Mouse (Mus musculus): Measurements from ENCODE around the gene Poll. TPM values are rescaled to one million over a fixed set of nuclear protein-coding genes. Genes with fewer than 3 reads are reported as not detected.

Poll gene
- total and polyA plus RNA-seq, 2 experiments from 2014 or later, result 11.1 to 17.3 TPM

DNA sequence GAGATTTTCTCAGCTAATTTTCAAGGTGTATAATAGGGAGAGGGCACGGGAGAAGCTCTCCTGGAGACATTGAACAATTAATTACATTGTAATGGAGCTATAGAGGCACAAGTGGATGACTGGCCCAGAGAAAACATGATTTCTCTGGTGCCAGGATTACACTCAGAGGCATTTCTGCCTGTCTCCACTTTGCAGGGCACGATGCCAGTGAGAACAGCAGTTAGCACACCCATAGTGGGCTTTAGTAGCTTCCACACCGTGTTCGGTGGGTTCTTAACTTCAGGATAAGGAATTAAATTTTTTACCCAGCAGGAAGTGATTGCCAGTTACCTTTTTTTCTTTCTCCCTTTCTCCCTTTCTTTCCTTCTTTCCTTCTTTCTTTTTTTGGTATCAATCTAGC lies 48.9 kb downstream of the Poll start:
- TF ChIP-seq CTCF (IDR thresholded peaks at IDR 0.05; ENCODE audit: low read depth), result no peak
- DNase-seq (ENCODE audit: low spot score) (peak; percentile 58), ATAC-seq (no peak)
- Histone ChIP-seq H3K4me1 (ENCODE audit: insufficient read depth, low read length) (no peaks in the 10 kb centered on the region), H3K9me3 (ENCODE audit: low read length) (no peaks in the 10 kb centered on the region), H3K4me3 (ENCODE audit: low read length) (no peak overlapping the region), H3K9ac (replicated peaks; ENCODE audit: low read length) (no peak overlapping the region), H3K4me2 (ENCODE audit: low read depth, low read length) (no peak overlapping the region), H3K27ac (no peak overlapping the region), H3K36me3 (ENCODE audit: insufficient read depth, low read length) (peaks cover 25% of the 10 kb centered on the region), H3K27me3 (ENCODE audit: insufficient read depth, low read length) (no peaks in the 10 kb centered on the region)
- WGBS, result 37% methylated on average over 4 of the region's 4 CpGs

- TF ChIP-seq CTCF (IDR thresholded peaks at IDR 0.05; ENCODE audit: low read depth), result no peak
- 78% methylated on average over 3 of the region's 3 CpGs for WGBS
Observed at GRCm38 (mm10) chr19:45510680-45511079, 49.7 kb downstream of the Poll start.

GRCm38 (mm10) chr19:45507531-45507930 lies 52.8 kb downstream of the Poll start:
- no peaks in the 10 kb centered on the region for H3K27me3 ChIP-seq (ENCODE audit: insufficient read depth, low read length)
- ATAC-seq (no peak), DNase-seq (ENCODE audit: low spot score) (peak; percentile 32)
- no peak overlapping the region for H3K9ac ChIP-seq (replicated peaks; ENCODE audit: low read length)
- no peak overlapping the region for H3K4me2 ChIP-seq (ENCODE audit: low read depth, low read length)
- WGBS, result 69% methylated on average over 19 of the region's 19 CpGs
- H3K4me1 ChIP-seq (ENCODE audit: insufficient read depth, low read length), result no peaks in the 10 kb centered on the region
- H3K9me3 ChIP-seq (ENCODE audit: low read length), result no peaks in the 10 kb centered on the region
- no peaks in the 10 kb centered on the region; the same call in 1 of the 2 replicates for H3K36me3 ChIP-seq (ENCODE audit: insufficient read depth, low read length)
- no peak overlapping the region for H3K27ac ChIP-seq
- no peak overlapping the region for H3K4me3 ChIP-seq (ENCODE audit: low read length)
- no peak for TF ChIP-seq CTCF (IDR thresholded peaks at IDR 0.05; ENCODE audit: low read depth)

More at GRCm38 (mm10) chr19:45510680-45511079, 49.7 kb downstream of the Poll start:
- DNase-seq (ENCODE audit: low spot score) (no peak), ATAC-seq (no peak)
- Histone ChIP-seq H3K4me1 (ENCODE audit: insufficient read depth, low read length) (no peaks in the 10 kb centered on the region), H3K27me3 (ENCODE audit: insufficient read depth, low read length) (no peaks in the 10 kb centered on the region), H3K9me3 (ENCODE audit: low read length) (no peaks in the 10 kb centered on the region), H3K27ac (no peak overlapping the region), H3K4me2 (ENCODE audit: low read depth, low read length) (no peak overlapping the region), H3K9ac (replicated peaks; ENCODE audit: low read length) (no peak overlapping the region), H3K36me3 (ENCODE audit: insufficient read depth, low read length) (peaks cover 20% of the 10 kb centered on the region), H3K4me3 (ENCODE audit: low read length) (no peak overlapping the region)

DNA sequence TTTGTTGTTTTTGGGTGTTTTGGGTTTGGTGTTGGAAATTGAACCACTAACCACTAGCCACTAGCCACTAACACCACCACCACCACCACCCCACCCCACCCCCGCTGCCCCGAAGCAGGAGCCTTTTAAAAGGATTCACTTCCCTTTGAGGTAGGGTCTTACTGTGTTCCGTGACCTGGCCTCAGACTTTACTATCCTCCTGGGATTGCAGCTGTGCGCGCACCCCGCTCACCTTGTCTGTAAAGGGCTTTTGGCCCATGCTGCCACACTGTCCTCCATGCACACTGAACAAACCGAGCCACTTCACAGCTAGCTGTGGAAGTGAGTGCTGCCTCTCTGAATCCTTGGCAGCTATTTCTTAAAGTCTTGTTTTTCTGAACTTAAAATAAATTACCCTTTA lies 54.9 kb downstream of the Poll start:
- DNase-seq (ENCODE audit: low spot score) (no peak), ATAC-seq (no peak)
- Histone ChIP-seq H3K36me3 (ENCODE audit: insufficient read depth, low read length) (no peaks in the 10 kb centered on the region; the same call in 1 of the 2 replicates), H3K4me3 (ENCODE audit: low read length) (no peak overlapping the region), H3K27ac (no peak overlapping the region), H3K4me1 (ENCODE audit: insufficient read depth, low read length) (no peaks in the 10 kb centered on the region), H3K4me2 (ENCODE audit: low read depth, low read length) (no peak overlapping the region), H3K27me3 (ENCODE audit: insufficient read depth, low read length) (no peaks in the 10 kb centered on the region), H3K9me3 (ENCODE audit: low read length) (no peaks in the 10 kb centered on the region), H3K9ac (replicated peaks; ENCODE audit: low read length) (no peak overlapping the region)
- WGBS, result 87% methylated on average over 7 of the region's 7 CpGs
- no peak for TF ChIP-seq CTCF (IDR thresholded peaks at IDR 0.05; ENCODE audit: low read depth)

Other genes starting within 250 kb of the Poll start
- gene Btrc, start 196.8 kb downstream of the Poll start, total RNA-seq (2014; rRNA removed), result 55.3 and 59.9 TPM in 2 replicates
- 47.9 and 49.5 TPM in 2 replicates for gene Btrc, start 196.8 kb downstream of the Poll start, polyA plus RNA-seq (2015; fragmentation: Nextera tagmentation; extraction: Ambion mirVana)
- 20.9 and 23.0 TPM in 2 replicates for gene Gm17018, start 84 bp upstream of the Poll start, total RNA-seq (2014; rRNA removed)
- gene Gm17018, start 84 bp upstream of the Poll start, polyA plus RNA-seq (2015; fragmentation: Nextera tagmentation; extraction: Ambion mirVana), result 86.4 and 90.7 TPM in 2 replicates
- 65.3 and 77.0 TPM in 2 replicates for gene Fbxw4, start 99.8 kb upstream of the Poll start, total RNA-seq (2014; rRNA removed)
- gene Fbxw4, start 99.8 kb upstream of the Poll start, polyA plus RNA-seq (2015; fragmentation: Nextera tagmentation; extraction: Ambion mirVana), result 5.3 and 5.4 TPM in 2 replicates
- gene Fgf8, start 182.4 kb upstream of the Poll start, total RNA-seq (2014; rRNA removed), result 1.8 and 2.6 TPM in 2 replicates
- 1.1 and 1.3 TPM in 2 replicates for gene Fgf8, start 182.4 kb upstream of the Poll start, polyA plus RNA-seq (2015; fragmentation: Nextera tagmentation; extraction: Ambion mirVana)
- gene Npm3, start 189.1 kb upstream of the Poll start, total RNA-seq (2014; rRNA removed), result 23.6 and 35.7 TPM in 2 replicates
- 5.6 and 8.1 TPM in 2 replicates for gene Npm3, start 189.1 kb upstream of the Poll start, polyA plus RNA-seq (2015; fragmentation: Nextera tagmentation; extraction: Ambion mirVana)
- 135 and 154 TPM in 2 replicates for gene Mgea5, start 223.3 kb upstream of the Poll start, total RNA-seq (2014; rRNA removed)
- 74.2 and 78.0 TPM in 2 replicates for gene Mgea5, start 223.3 kb upstream of the Poll start, polyA plus RNA-seq (2015; fragmentation: Nextera tagmentation; extraction: Ambion mirVana)